Mouse (Mus musculus): ENCODE data around the gene Smyd4. TPM values are rescaled to one million over a fixed set of nuclear protein-coding genes. Genes with fewer than 3 reads are reported as not detected.

The Smyd4 gene
- polyA plus RNA-seq, 1 experiment from 2014 or later, result 13.8 TPM

GRCm38 (mm10) chr11:75452812-75453557 lies 104.8 kb downstream of the Smyd4 start:
- no peak overlapping the region for H3K9ac ChIP-seq
- peak overlapping the region; percentile 99 for H3K4me2 ChIP-seq (replicated peaks)
- H3K4me1 ChIP-seq, result peaks cover 26% of the 10 kb centered on the region
- no peaks in the 10 kb centered on the region for H3K9me3 ChIP-seq (replicated peaks)
- H3K4me3 ChIP-seq (replicated peaks), result 0 out of 2 replicates have a peak overlapping the region, but pooled peaks have one; percentile 65
- H3K27me3 ChIP-seq, result no peaks in the 10 kb centered on the region
- no peak for ATAC-seq (ENCODE audit: insufficient number of reproducible peaks, low FRiP score, low TSS enrichment, low read depth)
- H3K27ac ChIP-seq (replicated peaks), result no peak overlapping the region
- 92% methylated on average over 31 of the region's 31 CpGs for WGBS
- peaks cover 19% of the 10 kb centered on the region for H3K36me3 ChIP-seq

- no peaks in the 10 kb centered on the region for H3K27me3 ChIP-seq
- peak within 1 kb of the TSS; percentile 78 for H3K27ac ChIP-seq (replicated peaks)
- H3K36me3 ChIP-seq, result peaks cover 7% of the 10 kb centered on the region
- H3K9me3 ChIP-seq (replicated peaks), result no peaks in the 10 kb centered on the region
- WGBS, result 2% methylated on average over 56 of the region's 56 CpGs
- H3K4me3 ChIP-seq (replicated peaks), result peak within 1 kb of the TSS; percentile 65
- peak within 1 kb of the TSS; percentile 61 for H3K9ac ChIP-seq
- peaks cover 29% of the 10 kb centered on the region for H3K4me1 ChIP-seq
- H3K4me2 ChIP-seq (replicated peaks), result peak within 1 kb of the TSS; percentile 99
- ATAC-seq (ENCODE audit: insufficient number of reproducible peaks, low FRiP score, low TSS enrichment, low read depth), result peak; percentile 93
These were observed 106.0 kb downstream of the Smyd4 start, which contains the start of gene Wdr81 for GRCm38 (mm10) chr11:75453991-75454930. Wdr81 (minus strand) TSS chr11:75454717.

Small RNA genes within 50 kb of the gene (microRNA-seq; reads per million reads assigned to microRNA genes)
- gene Gm47300 (ENCODE audit: borderline number of aligned reads), result not detected

Other genes with a start within 250 kb of the Smyd4 start
- gene Hic1, start 178.9 kb upstream of the Smyd4 start, polyA plus RNA-seq (2015; fragmentation: Nextera tagmentation; extraction: Ambion mirVana), result 17.7 and 19.8 TPM in 2 replicates
- gene Ovca2, start 169.6 kb upstream of the Smyd4 start, polyA plus RNA-seq (2015; fragmentation: Nextera tagmentation; extraction: Ambion mirVana), result 23.8 and 25.1 TPM in 2 replicates
- 20.5 and 21.0 TPM in 2 replicates for gene Dph1, start 157.2 kb upstream of the Smyd4 start, polyA plus RNA-seq (2015; fragmentation: Nextera tagmentation; extraction: Ambion mirVana)
- gene Rtn4rl1, start 154.7 kb upstream of the Smyd4 start, polyA plus RNA-seq (2015; fragmentation: Nextera tagmentation; extraction: Ambion mirVana), result 6.4 and 7.3 TPM in 2 replicates
- 92.7 and 96.4 TPM in 2 replicates for gene Rpa1, start 109 bp upstream of the Smyd4 start, polyA plus RNA-seq (2015; fragmentation: Nextera tagmentation; extraction: Ambion mirVana)
- 393 and 406 TPM in 2 replicates for gene Serpinf1, start 74.3 kb downstream of the Smyd4 start, polyA plus RNA-seq (2015; fragmentation: Nextera tagmentation; extraction: Ambion mirVana)
- 0.09 TPM in 1 of 2 replicates, not detected in the other for gene Serpinf2, start 91.2 kb downstream of the Smyd4 start, polyA plus RNA-seq (2015; fragmentation: Nextera tagmentation; extraction: Ambion mirVana)
- 6.3 and 7.4 TPM in 2 replicates for gene Wdr81, start 106.3 kb downstream of the Smyd4 start, polyA plus RNA-seq (2015; fragmentation: Nextera tagmentation; extraction: Ambion mirVana)
- gene Tlcd2, start 113.3 kb downstream of the Smyd4 start, polyA plus RNA-seq (2015; fragmentation: Nextera tagmentation; extraction: Ambion mirVana), result 35.1 and 38.0 TPM in 2 replicates
- 51.7 and 52.5 TPM in 2 replicates for gene Prpf8, start 138.4 kb downstream of the Smyd4 start, polyA plus RNA-seq (2015; fragmentation: Nextera tagmentation; extraction: Ambion mirVana)
- 0.73 and 1.0 TPM in 2 replicates for gene Rilp, start 161.7 kb downstream of the Smyd4 start, polyA plus RNA-seq (2015; fragmentation: Nextera tagmentation; extraction: Ambion mirVana)
- 8.0 and 8.1 TPM in 2 replicates for gene Scarf1, start 165.1 kb downstream of the Smyd4 start, polyA plus RNA-seq (2015; fragmentation: Nextera tagmentation; extraction: Ambion mirVana)
- gene Slc43a2, start 183.3 kb downstream of the Smyd4 start, polyA plus RNA-seq (2015; fragmentation: Nextera tagmentation; extraction: Ambion mirVana), result 5.5 and 5.7 TPM in 2 replicates
- gene Pitpna, start 239.7 kb downstream of the Smyd4 start, polyA plus RNA-seq (2015; fragmentation: Nextera tagmentation; extraction: Ambion mirVana), result 73.0 and 79.3 TPM in 2 replicates